Mouse (Mus musculus) ES-E14 (cell line): ENCODE data around the gene Pcp4l1. TPM values are rescaled to one million over a fixed set of nuclear protein-coding genes. Genes with fewer than 3 reads are reported as not detected.

Source experiments
- DNase-seq: peaks from one replicate; pipeline ENCODE4 v3.0.0-alpha.2; 2013; ENCODE audit warnings: low read depth, low spot score
- H3K27ac ChIP-seq: 2 replicates; pipeline ENCODE4 v1.5.1; 2012; ENCODE audit warnings: low read depth, mild to moderate bottlenecking, low read length, moderate library complexity, mixed read lengths; ENCODE audit not compliant: poor library complexity, insufficient read depth, severe bottlenecking
- H3K36me3 ChIP-seq: 2 replicates; pipeline ENCODE4 v1.6.1; 2012; ENCODE audit warnings: mild to moderate bottlenecking, low read length, moderate library complexity, mixed read lengths; ENCODE audit not compliant: control insufficient read depth, poor library complexity, insufficient read depth, severe bottlenecking
- H3K4me1 ChIP-seq, 2 experiments: fragments of 150-350 bp in 1 of 2; sonication (generic) in 1 of 2; 2 replicates each; pipeline ENCODE4 v1.6.1; 2012; ENCODE audit warnings: low read length in 2 of 2, mild to moderate bottlenecking in 1 of 2, mixed read lengths in 1 of 2; ENCODE audit not compliant: control insufficient read depth in 2 of 2, insufficient read depth in 2 of 2, poor library complexity in 1 of 2
- H3K4me3 ChIP-seq, 2 experiments: fragments of 150-350 bp in 1 of 2; sonication (generic) in 1 of 2; 2 replicates each; pipeline ENCODE4 v1.5.1; 2012; ENCODE audit warnings: low read length in 2 of 2, low read depth in 1 of 2, mild to moderate bottlenecking in 1 of 2, mixed read lengths in 1 of 2; ENCODE audit not compliant: insufficient read depth in 1 of 2, poor library complexity in 1 of 2, severe bottlenecking in 1 of 2
- H3K9ac ChIP-seq: 2 replicates; pipeline ENCODE4 v1.6.1; 2012; ENCODE audit warnings: low read depth, mild to moderate bottlenecking, low read length, mixed read lengths; ENCODE audit not compliant: poor library complexity, insufficient read depth, severe bottlenecking
- H3K9me3 ChIP-seq: fragments of 150-350 bp; sonication (generic); 2 replicates; pipeline ENCODE4 v1.6.1; 2012; ENCODE audit warnings: low read depth, mild to moderate bottlenecking, low read length; ENCODE audit not compliant: control insufficient read depth, insufficient read depth
- CHD2 ChIP-seq: IDR thresholded peaks from 2 replicates; pipeline ENCODE4 v1.6.1; 2014; ENCODE audit warnings: mild to moderate bottlenecking, low read depth, low read length, inconsistent platforms
- HCFC1 ChIP-seq: IDR thresholded peaks from 2 replicates; pipeline ENCODE4 v1.6.1; 2012; ENCODE audit warnings: low read length, inconsistent platforms, borderline replicate concordance; ENCODE audit not compliant: insufficient read depth
- MAFK ChIP-seq: IDR thresholded peaks from 2 replicates; pipeline ENCODE4 v1.6.1; 2014; ENCODE audit warnings: mild to moderate bottlenecking, low read depth, low read length, inconsistent platforms; ENCODE audit not compliant: insufficient read depth
- ZC3H11A ChIP-seq: IDR thresholded peaks from 2 replicates; pipeline ENCODE4 v1.6.1; 2012; ENCODE audit warnings: low read depth, mild to moderate bottlenecking, inconsistent platforms, low read length, borderline replicate concordance
- ZNF384 ChIP-seq: IDR thresholded peaks from 2 replicates; pipeline ENCODE4 v1.6.1; 2012; ENCODE audit warnings: low read depth, low read length, inconsistent platforms
- in situ Hi-C, 2 experiments: fragments of 600-800 bp; cut with MboI; formaldehyde crosslinking; loops; one replicate each; pipeline ENCODE4 v1.15.1; 2025; ENCODE audit warnings: low sequenced_read_pairs in 2 of 2, inconsistent platforms in 1 of 2; ENCODE audit not compliant: unreplicated experiment in 2 of 2
- total RNA-seq: library from RNA; depleted of rRNA; stranded (reverse); fragments of 300-350 nt; gene quantifications from 2 replicates; pipeline ENCODE4 v1.2.3, GENCODE M21; 2012

Gene Pcp4l1
- total RNA-seq, 1 experiment = 2.2 TPM

DNA sequence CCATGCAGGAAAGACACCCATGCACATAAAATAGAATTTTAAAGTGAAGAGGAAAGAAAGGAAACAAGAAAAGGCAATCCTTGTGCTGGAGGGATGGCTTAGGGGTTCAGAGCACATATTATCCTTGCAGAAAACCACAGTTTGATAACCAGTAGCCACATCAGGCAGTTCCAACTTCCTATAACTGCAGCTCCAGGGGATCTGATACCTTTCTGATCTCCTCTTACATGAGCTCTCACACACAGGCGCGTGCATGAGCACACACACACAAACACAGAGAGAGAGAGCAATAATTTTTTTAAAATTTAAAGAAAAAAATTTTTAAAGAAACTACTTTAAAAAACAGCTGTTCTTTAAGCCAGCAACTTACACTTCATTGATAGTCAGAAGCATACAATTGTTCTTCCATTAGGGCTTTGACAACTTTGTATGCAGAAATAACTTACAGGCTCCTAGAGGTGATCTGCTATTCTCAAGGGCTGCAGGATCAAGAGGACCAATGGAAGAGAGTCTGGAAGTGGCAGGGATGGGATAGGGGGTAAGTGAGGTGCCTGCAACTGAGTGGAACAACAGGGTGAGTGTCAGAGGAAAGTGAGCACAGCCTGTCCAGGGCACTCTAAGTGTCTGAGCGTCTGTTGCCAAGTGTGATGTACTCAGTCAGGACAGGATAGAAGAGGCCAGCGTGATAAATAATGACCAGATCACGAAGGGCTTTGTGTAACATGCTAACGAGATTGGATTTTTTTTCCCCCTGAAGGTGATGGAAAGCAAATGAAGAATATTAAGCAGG is 9.8 kb upstream of the Pcp4l1 start:
- DNase-seq = no peak
- TF ChIP-seq HCFC1 = no peak
- TF ChIP-seq MAFK = no peak
- no peak for TF ChIP-seq ZC3H11A
- TF ChIP-seq CHD2 = no peak
- no peak for TF ChIP-seq ZNF384
- H3K27ac ChIP-seq = no peak overlapping the region
- H3K9ac ChIP-seq = no peak overlapping the region
- no peaks in the 10 kb centered on the region for H3K4me1 ChIP-seq
- no peaks in the 10 kb centered on the region for H3K9me3 ChIP-seq
- in situ Hi-C loops = no loop called here
- H3K4me3 ChIP-seq = no peak overlapping the region
- H3K36me3 ChIP-seq = no peaks in the 10 kb centered on the region

DNA sequence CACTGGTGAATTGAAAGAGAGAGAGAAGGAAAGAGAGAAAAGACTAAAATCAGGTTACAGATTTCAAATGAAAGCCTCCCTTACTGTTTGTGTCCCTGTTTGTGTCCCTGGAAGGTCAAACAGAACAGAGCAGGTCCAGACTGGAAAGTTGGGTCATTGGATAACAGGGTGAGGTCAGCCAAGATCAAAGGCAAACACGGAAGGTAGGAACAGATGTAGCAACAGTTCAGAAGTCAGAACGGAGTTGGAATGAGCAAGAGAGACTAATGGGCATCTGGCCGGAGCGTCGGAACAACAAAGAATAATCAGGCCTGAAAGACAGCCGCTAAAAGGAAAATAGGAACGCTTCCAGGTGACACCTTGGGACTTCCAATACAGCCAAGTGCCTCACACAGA is 8.2 kb upstream of the Pcp4l1 start:
- Histone ChIP-seq H3K9me3 (no peaks in the 10 kb centered on the region), H3K4me1 (no peaks in the 10 kb centered on the region), H3K4me3 (no peak overlapping the region), H3K27ac (no peak overlapping the region), H3K36me3 (no peaks in the 10 kb centered on the region), H3K9ac (no peak overlapping the region)
- in situ Hi-C loops = no loop called here
- no peak for DNase-seq
- TF ChIP-seq MAFK (no peak), ZNF384 (no peak), HCFC1 (no peak), CHD2 (no peak), ZC3H11A (no peak)

DNA sequence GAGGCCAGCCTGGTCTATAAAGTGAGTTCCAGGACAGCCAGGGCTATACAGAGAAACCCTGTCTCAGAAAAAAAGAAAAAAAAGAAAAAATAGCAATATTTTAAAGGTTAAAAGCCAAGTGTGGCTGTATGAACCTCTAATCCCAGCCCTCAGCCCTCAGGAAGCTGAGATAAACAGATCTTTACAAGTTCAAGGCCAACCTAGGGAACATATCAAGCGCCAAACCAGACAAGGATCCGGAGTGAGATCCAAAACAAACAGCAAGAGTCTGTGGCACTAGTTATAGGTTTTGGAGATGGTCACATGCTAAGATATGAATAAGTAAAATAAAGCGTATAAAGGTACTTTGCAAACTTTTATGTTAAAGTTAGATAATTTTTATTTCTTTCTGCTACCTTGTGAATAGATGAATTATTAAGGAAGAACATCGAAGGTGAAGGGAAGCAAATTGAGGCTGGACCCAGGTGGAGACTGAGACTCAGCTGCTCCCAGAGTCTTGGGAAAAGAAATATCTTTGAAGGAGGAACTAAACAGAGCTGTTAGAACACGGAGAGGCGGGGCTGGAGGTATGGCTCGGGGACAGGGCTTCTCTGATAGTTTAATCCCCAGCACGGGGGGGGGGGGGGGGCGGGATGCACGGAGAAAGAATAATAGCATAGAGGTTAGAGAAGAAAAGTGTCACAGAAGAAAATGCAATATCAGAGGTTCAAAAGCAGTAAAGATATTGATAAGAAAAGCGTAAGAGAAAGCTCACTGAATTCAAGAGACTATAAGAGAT is 7.6 kb upstream of the Pcp4l1 start:
- Histone ChIP-seq H3K9ac (no peak overlapping the region), H3K4me3 (no peak overlapping the region), H3K9me3 (no peaks in the 10 kb centered on the region), H3K4me1 (no peaks in the 10 kb centered on the region), H3K27ac (no peak overlapping the region), H3K36me3 (no peaks in the 10 kb centered on the region)
- in situ Hi-C loops = no loop called here
- TF ChIP-seq HCFC1 = no peak
- DNase-seq = no peak

DNA sequence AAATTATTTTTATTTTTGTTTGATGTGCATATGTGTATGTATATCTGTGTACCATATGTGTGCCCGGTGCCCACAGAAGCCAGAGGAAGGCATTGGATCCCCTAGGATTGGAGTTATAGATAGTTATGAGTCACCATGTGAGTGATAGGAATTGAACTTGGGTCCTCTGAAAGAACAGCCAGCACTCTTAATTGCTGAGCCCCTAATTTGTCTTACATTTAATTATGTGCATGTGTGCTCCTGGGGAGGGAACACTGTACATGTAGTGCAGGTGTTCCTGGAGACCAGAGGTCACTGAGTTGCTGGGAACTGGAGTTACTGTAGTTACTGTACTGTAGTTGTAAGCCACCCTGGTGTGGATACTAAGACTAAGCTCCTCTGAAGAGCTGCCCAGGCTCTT is 4.7 kb upstream of the Pcp4l1 start:
- no peak for DNase-seq
- TF ChIP-seq MAFK = no peak
- no peak for TF ChIP-seq HCFC1
- no peak for TF ChIP-seq ZNF384
- Histone ChIP-seq H3K4me1 (peaks cover 0 to 2% of the 10 kb centered on the region in 2 experiments; a peak in 1 of 4 replicates), H3K9me3 (no peaks in the 10 kb centered on the region), H3K27ac (no peak overlapping the region), H3K4me3 (no peak overlapping the region), H3K9ac (no peak overlapping the region), H3K36me3 (no peaks in the 10 kb centered on the region)
- in situ Hi-C loops = no loop called here
